Mouse (Mus musculus): ENCODE data around the gene Fga.

DNA sequence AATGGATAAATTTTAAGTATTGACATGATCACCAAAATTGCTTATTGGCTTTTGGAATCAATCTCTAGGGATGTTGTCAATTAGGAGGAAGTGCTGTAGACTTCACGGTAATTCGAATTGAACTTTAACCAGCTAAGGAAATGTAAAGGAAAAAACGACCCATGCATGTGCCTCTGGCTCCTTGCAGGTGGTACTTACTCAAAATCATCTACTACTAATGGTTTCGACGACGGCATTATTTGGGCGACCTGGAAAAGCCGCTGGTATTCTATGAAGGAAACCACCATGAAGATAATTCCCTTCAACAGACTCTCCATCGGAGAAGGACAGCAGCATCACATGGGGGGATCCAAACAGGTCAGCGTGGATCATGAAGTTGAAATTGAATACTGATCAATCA, 11.9 kb upstream of the Fga start:
- TF ChIP-seq CTCF (IDR thresholded peaks at IDR 0.05; ENCODE audit: insufficient read depth, low read length) = no peak
- TF ChIP-seq POLR2A (IDR thresholded peaks at IDR 0.05; ENCODE audit: borderline replicate concordance, extremely low read depth, low read depth, low read length) = no peak

Data from lung, adult 2 months (tissue).